Mouse (Mus musculus) kidney, postnatal 36 days (tissue): ENCODE results near the gene Mllt6.
"Not testable (repeated sequence)": the region's sequence is repeated elsewhere in the genome, so short reads cannot be mapped to it uniquely, and the experiment has no call there.

Experiments used
- DNase-seq, 2 experiments: peaks; one replicate each; pipeline ENCODE4 v3.0.0; 2021 to 2022; ENCODE audit warnings: mixed read lengths in 2 of 2

The Mllt6 gene

DNA sequence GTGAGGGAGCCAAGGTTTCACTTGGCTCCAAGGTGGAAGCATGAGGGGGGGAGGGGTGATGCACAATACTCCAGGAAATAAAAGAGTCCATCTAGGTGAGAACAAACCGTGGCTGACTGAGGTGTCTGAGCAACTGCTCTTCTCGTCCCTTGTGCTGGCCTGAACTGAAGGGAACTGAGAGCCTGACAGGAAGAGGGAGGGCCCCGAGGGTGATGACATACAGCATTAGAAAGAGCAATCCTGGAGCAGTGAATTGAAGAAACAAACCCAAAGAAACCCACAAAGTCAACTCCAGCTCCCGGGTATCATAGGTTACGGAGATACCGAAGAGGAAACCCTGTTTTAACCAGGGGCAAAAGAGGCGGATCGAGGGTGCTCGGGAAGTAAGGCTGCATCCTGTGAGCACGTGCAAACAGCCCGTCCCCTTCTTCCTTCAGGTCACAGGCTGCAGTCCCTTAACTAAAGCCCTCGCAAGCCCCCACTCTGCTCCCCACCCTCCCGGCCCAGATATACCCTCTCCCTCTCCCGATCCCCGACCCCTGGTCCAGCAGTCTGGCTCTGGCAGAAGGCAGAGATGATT, 55.2 kb downstream of the Mllt6 start:
- peak in 1 of 2 experiments; percentile 25 for DNase-seq

DNA sequence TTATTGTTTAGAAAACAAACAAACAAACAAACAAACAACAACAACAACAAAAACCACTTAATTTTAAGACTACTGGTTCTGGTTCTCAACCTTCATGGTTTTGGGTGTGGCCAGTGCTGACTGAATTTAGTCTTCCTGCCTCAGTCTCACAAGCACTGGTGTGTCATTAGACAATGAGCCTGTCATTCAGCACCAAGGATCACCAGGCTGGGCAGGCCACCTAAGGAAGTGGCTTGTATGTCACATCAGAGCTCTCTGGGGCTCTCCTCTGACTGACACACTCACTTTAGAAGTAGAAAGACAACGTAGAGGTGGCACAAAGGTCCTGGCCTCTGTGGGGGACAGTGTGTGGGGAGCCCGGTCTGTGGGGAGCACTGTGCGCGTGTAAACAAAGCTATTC, 55.8 kb downstream of the Mllt6 start:
- DNase-seq, result no peak

DNA sequence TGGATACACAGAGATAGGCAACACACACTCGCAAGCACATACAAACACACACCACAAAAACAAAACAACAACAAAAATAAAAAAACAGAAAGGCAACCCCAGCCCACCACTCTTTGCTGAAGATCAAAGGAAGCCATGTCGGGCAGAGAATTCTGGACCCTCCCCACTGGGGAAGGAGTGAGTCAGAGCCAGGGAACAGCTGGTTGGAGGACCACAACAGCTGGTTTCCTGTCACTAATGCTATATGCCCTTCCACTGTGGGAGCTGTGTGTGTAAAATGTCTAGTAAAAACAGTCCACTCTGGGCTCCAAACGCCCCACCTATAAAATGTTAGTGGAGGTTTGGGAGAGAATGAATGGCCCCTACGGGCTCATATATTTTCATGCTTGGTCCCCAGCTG, 58.1 kb downstream of the Mllt6 start:
- DNase-seq, result no peak

DNA sequence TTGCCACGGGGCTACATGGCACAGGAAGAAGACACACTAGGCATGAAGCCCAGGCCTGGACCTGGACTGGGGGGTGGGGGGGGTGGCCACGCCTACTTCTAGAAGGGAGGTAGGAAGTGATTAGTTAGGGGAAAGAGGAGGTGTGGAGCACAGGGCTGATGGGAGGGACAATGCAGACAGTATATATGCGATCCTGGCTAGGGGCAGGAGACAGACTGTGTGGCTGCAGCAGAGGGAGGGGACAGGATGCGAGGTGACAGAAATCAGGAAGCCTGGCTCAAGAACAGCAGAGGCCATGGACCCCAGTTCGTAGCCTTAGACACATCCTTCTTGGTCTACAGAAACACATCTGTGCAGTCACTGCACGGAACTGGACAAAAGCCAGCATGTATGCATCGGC, 60.5 kb downstream of the Mllt6 start:
- peak in 1 of 2 experiments; percentile 13 for DNase-seq

DNA sequence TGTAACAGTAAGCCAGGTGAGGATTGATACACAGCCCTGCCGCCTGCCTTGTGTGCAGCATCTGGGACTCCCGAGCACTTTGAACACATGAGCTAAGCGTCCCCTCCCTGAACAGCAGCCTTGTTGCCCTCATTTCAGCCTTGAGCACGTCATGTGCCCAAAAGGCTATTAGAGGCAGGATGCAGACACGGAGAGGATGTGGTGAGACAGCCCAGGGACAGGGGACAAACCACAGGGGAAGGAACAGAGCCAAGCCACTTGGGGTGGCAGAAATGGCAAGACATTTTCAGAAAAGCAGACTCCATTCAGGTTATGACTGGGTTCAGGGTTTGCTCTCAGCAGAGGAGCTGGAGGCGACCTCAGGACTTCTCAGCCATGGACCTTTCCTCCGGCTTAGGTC, 65.1 kb downstream of the Mllt6 start:
- peak in 1 of 2 experiments; percentile 32 for DNase-seq

DNA sequence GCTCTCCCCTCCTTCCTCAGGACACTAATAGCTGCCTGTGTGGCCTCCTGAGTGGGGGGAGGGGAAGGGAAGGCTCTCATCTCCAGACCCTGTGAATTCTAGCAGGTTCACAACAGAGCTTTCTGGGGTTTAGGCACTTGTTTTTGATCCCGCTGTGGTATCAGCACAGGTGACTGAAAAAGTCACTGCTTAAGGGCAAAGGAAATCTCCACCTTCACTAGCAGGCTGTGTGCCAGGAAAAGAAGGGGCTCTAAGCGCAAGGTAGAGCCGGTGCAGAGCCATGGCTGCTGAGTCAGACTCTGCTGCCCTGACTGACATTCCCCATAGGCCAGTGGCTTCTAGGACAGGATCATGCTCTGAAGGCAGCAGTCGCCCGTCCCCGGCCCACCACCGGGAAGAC, 65.5 kb downstream of the Mllt6 start:
- no peak for DNase-seq

DNA sequence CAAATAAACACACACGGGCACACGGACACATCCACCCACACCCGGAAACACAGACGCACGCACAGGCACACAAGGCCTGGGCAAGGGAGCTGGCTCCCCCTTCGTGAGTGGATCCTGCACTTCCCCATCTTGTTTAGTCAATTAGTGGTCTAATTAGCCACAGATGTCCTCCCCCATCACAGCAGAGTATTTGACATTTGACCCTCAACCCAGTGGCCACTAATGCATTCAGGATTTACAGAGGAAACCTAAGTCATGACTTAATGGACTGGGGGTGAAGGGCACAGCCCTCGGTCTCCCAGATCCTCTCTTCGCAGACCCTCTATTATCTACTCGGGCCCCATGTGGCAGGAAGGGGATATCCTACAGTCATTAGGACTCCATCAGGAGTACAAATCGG, 70.5 kb downstream of the Mllt6 start:
- no peak for DNase-seq

DNA sequence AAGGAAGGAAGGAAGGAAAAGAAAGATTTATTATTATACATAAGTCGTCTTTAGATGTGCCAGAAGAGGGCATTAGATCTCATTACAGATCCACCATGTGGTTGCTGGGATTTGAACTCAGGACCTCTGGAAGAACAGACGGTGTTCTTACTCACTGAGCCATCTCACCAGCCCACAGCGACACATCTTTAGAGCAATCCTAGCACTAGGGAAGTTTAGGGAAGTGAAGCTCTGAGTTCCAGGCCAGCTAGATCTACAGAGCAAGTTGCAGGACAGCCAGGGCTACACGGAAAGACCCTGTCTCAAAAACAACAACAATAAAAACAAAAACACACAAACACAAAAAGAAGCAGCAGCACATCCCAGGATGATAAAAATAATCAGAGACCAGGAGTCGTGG, 71.6 kb downstream of the Mllt6 start:
- DNase-seq, result not testable (repeated sequence)
